Mouse (Mus musculus): ENCODE results near the gene Il12a.

The Il12a gene

DNA sequence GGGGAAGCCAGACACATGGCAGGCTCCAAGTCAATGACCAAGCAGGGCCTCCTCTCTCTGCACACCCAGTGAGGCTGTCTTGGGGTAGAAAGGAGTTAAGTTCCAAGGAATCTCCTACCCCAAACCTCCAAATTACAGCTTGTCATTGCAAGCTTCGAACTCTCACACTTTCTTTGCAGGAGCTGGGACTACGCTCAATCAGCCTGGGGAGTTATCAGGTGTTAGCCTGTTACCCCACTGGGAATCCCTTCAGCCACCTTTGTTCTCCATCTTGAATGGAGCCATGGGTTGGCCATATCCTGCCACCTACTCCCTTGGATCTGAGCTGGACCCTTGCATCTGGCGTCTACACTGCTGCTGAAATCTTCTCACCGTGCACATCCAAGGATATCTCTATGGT is at the start of gene Il12a:
Gene Il12a, plus strand, starts transcription at position 301 of the 400 bp plus-strand sequence.
- no peak for DNase-seq (ENCODE audit: low read depth, low spot score)

GRCm38 (mm10) chr3:68642935-68643334 is 47.5 kb upstream of the Il12a start:
- no peak for DNase-seq (ENCODE audit: low read depth, low spot score)

GRCm38 (mm10) chr3:68646387-68647130 is 43.9 kb upstream of the Il12a start:
- DNase-seq (ENCODE audit: low read depth, low spot score): peak; percentile 62

GRCm38 (mm10) chr3:68647282-68647681 is 43.2 kb upstream of the Il12a start:
- no peak for DNase-seq (ENCODE audit: low read depth, low spot score)

GRCm38 (mm10) chr3:68650251-68650650 is 40.2 kb upstream of the Il12a start:
- DNase-seq (ENCODE audit: low read depth, low spot score): no peak

DNA sequence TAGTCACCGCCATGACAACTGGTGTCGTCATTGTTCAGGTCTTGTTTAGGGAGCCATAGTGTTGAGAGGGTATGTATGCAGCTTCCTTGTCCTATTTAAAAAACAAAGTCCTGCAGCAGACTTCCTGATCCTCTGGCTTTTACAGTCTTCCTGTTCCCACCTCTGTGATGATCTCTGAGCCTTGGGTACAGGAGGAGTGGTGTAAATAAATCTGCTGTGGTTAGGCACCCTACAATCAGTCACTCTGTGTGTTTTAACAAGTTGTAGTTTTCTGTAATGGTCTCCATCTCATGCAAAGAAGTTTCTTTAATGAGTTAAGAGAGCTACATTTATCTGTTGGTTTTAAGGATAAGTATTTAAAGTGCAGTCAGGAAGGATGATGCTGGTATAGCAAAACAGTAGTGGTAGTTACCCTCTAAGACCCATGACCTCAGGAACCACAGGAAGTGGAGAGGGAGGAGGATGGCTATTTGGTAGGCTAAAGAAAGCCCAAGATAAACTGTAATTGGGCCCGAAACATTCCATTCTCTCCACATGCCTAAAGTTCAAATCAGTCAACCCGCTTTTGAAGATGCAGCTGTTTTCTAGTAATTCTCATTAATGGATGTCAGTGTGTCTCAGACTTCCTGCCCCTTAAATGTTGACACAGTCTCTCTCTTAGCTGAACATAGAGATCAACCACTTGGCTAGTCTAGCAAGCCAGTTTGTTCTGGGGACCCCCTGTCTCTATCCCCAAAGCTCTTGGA is 33.7 kb upstream of the Il12a start:
- no peak for DNase-seq (ENCODE audit: low read depth, low spot score)

DNA sequence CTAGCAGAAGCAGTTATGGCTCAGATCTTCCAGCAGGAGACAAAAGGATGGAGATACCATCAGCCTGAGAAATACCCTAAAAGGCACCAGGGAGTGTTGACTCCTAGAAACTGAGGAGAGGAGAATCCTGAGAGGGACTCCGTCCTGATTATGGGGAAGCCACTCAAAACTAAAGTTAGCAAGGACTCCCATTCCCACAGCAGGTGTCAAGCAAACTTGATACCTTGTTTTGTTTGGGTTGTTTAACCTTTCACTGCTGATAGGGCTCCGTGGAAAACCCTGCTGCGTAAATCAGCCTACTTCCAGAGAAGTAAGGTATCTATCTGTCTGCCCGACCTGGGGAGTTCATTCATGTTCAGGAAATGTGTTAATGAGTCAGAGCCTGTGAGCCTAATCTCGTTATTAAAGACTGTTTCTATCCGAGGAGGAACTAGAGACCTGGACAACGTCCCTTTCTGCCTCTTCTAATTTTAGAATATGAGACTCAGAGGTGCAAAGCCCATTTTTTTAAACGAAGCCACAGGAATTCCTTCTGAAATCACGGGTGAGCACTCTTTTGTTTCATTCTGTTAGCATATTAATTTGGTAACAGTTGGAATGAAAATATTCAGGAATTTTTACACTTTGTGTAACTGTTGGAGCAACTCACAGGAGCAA is 32.7 kb upstream of the Il12a start:
- DNase-seq (ENCODE audit: low read depth, low spot score): no peak

GRCm38 (mm10) chr3:68659996-68660395 is 30.4 kb upstream of the Il12a start:
- DNase-seq (ENCODE audit: low read depth, low spot score): no peak

DNA sequence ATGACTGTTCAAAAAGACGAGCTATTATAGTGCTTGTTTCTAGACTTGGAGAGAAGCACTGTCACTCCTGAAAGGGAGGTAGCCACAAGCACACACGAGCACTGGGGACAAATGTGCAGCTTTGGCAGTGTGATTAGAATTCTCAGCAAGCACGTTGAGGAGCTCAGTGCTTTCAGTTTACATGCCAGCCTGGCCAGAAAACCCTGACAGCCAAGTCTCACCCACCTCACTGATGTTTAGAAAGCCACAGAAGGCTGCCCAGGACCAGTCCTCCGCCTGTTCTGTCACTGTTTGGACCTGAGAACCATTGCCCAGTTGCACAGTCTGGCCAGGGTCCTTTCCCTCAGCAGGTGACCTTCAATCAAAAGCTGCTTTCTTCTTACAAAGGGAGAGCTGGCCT is 29.9 kb upstream of the Il12a start:
- no peak for DNase-seq (ENCODE audit: low read depth, low spot score)

- no peak for DNase-seq (ENCODE audit: low read depth, low spot score)
Measured at GRCm38 (mm10) chr3:68662386-68662785, 28.1 kb upstream of the Il12a start.

- no peak for DNase-seq (ENCODE audit: low read depth, low spot score)
Measured at GRCm38 (mm10) chr3:68664337-68664736, 26.1 kb upstream of the Il12a start.

DNA sequence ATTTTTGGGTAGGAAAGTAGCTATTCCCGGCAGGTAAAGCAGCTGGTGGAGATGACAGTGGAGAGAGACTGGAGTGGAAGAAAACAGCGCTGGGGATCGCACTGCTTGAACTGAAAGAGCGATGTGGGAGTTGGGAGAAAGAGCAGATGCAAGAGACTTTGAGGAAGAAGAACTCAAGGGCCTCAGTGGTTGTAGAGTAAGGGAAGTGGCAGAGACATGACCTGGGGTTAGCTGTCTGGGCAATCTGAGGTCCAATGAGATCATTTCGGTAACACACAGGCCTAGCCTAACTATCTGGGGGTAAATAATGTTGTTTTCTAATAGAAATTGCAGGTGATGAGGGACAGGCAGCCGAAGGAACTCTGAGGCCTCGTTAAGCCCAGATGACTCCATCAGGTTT is 24.1 kb upstream of the Il12a start:
- no peak for DNase-seq (ENCODE audit: low read depth, low spot score)

GRCm38 (mm10) chr3:68667852-68668251 is 22.6 kb upstream of the Il12a start:
- DNase-seq (ENCODE audit: low read depth, low spot score): no peak

- DNase-seq (ENCODE audit: low read depth, low spot score): no peak
Measured at GRCm38 (mm10) chr3:68669418-68669974, 20.9 kb upstream of the Il12a start.

DNA sequence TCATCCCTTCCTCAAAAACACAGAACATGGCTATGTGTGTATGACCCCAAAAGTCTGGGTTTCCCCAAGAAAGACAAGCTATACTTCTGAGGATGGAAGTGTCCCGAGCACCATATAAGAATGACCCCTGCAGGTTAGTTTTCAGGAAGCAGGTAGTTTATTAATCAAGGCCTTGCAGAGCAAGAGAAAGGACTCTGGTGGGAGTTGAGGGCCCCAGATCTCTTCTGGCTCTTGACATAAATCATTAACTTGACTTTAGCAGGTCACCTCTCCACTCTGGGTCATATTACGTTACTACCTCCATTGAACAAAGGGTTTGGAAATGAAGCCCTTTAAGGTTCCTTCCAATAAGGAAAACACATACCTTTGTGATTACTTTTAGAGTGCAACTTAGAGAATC is 15.7 kb upstream of the Il12a start:
- DNase-seq (ENCODE audit: low read depth, low spot score): no peak

DNA sequence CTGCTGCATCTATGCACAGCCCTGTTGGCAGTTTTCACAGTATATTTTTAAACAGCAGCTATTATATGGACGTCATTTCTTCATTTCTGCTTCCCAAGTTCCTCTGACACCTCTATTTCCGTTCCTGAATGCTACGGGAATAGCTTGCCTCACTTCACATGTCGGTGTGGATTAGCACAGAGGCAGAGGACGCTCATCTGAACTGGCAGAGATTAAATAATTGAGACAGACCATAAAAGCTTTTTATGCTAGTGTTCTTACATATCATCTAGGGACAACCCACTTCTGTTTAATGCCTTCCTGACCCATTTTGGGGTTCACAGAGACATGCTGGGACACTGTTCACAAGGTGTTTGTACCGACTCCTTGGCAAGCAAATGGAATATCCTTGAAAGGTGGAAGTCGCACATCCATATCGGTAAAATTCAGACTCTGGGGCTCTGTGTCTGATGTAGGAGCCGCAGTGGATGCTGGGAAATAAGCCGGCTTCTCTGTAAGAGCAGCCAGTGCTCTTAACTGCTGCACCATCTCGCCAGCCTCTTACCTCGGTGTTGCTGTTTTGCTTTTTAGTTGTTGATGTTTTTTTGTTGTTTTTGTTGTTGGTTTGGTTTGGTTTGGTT is 15.1 kb upstream of the Il12a start:
- no peak for DNase-seq (ENCODE audit: low read depth, low spot score)

GRCm38 (mm10) chr3:68675980-68676678 is 14.3 kb upstream of the Il12a start:
- DNase-seq (ENCODE audit: low read depth, low spot score): no peak

DNA sequence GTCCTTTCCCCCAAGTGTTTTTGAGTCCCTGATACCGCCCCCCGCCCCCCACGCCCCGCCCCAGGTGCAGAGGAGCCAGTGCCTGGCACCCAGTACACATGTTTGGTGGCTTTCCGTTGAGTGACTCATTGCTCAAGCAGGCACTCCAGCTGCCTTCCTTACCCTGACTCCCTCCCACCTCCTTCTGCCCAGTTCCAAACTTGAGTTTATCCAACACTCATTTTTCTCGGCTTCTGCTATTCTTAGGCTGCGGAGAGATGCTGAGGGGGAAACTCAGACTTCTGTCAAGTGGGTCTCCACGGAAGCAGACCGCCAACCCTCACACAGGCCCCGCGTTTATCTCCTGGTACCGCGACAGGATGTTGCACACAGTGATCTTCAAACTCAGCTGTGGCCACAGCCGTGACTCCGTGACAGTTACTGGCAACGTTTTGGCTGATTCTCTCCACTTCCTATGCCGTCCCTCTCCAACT is 13.6 kb upstream of the Il12a start:
- peak; percentile 76 for DNase-seq (ENCODE audit: low read depth, low spot score)

DNA sequence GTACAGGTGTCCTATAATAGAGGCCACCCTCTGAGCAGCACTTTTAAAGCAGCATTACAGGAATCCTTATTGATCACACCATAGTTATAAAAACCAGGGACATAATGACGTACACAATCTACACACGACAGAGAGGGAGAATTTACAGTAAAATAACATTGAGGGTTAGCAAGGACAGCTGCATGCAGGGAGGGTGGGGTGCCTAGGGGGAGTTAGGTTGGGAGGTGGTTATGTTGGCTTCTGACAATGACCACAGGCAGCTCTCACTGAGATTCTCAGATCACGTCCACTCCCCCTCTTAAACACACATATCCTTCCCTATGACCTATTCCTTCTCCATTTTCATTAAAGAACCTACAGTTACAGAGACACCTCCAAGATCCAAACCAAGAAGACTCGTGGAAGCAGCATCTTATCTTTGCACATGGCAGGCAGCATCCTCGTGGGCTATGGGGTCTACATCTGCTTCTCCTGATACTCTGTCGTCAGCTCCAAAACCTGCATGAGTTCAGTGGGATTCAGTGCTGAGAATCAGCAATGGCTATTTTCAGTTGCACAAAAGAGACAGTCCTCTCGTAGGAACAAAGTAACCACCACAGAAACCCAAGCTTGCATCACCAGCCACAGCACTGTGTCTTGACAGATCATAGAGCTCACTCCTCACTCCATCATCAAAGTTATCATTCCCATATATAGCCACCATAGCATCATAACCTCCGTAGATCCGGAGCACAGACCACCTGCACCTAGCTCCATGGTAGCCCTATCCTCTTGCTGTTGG is 11.4 kb upstream of the Il12a start:
- no peak for DNase-seq (ENCODE audit: low read depth, low spot score)

GRCm38 (mm10) chr3:68683579-68683978 is 6.9 kb upstream of the Il12a start:
- DNase-seq (ENCODE audit: low read depth, low spot score): no peak

Measured in CD4-positive, CD25-positive, alpha-beta regulatory T cell, adult 2 months (primary cell).